Mouse (Mus musculus) C2C12 (cell line): ENCODE measurements at regions not wholly inside any gene's neighbourhood (a gene's known extent, or its start where the extent isn't known, plus 50 kb on each side); places are given as distances from the start of the nearest gene placed in this dataset.

Experiments
- CEBPB ChIP-seq: IDR thresholded peaks from one replicate; pipeline ENCODE4 v1.6.1; 2011; ENCODE audit warnings: low read depth, mild to moderate bottlenecking, control low read depth, moderate library complexity
- CTCF ChIP-seq: IDR thresholded peaks from one replicate; pipeline ENCODE4 v1.5.1; 2011; ENCODE audit not compliant: control insufficient read depth, insufficient read depth, insufficient read length
- MAX ChIP-seq: IDR thresholded peaks from one replicate; pipeline ENCODE4 v1.6.1; 2011; ENCODE audit warnings: mild to moderate bottlenecking, control low read depth
- MYOD1 ChIP-seq: IDR thresholded peaks from one replicate; pipeline ENCODE4 v1.6.1; 2011; ENCODE audit warnings: low read depth; ENCODE audit not compliant: control insufficient read depth, insufficient read length
- MYOG ChIP-seq: IDR thresholded peaks from one replicate; pipeline ENCODE4 v1.6.1; 2011; ENCODE audit not compliant: control insufficient read depth, insufficient read length; ENCODE audit errors: extremely low read depth
- USF1 ChIP-seq: IDR thresholded peaks from one replicate; pipeline ENCODE4 v1.6.1; 2011; ENCODE audit warnings: low read depth, mild to moderate bottlenecking, control low read depth, moderate library complexity

DNA sequence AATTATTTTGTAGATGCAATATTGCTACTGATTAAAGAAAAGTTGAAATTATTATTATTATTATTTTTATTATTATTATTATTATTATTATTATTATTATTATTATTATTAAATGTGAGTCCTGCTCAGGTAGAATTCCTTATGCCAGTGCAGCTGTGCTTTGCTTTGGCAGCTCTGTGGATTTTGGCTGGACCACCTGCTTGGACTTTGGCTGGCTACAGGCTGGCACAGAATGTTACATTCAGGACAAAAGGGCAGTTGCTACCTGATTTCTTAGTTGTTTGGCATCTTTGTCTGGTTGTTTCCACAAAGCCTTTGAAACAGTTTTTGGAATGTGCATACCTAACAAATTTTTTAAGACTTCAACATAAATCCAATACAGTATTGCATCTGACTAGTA, 307.7 kb upstream of the Adamts5 start:
- no peak for TF ChIP-seq CTCF
- TF ChIP-seq MYOD1 = no peak
- no peak for TF ChIP-seq USF1
- TF ChIP-seq MAX = no peak
- TF ChIP-seq MYOG = no peak
- TF ChIP-seq CEBPB = no peak
